Mouse (Mus musculus) gastrocnemius, postnatal 14 days (tissue): ENCODE data around the gene Usp31. TPM values are rescaled to one million over a fixed set of nuclear protein-coding genes. Genes with fewer than 3 reads are reported as not detected.

Source experiments
- DNase-seq: peaks from one replicate; pipeline ENCODE4 v3.0.0; 2021; ENCODE audit warnings: mixed read lengths
- intact Hi-C: fragments of 180-260 bp; cut with DNase I; formaldehyde crosslinking; loops from one replicate; pipeline ENCODE4 v1.15.1; 2025; ENCODE audit warnings: low total_unique reads
- total RNA-seq, 2 experiments: library from RNA; stranded (reverse); gene quantifications; 2 replicates each; pipeline ENCODE4 v1.2.3; 2021

Usp31 gene
- total RNA-seq, 2 experiments from 2014 or later: 4.3 to 4.6 TPM

DNA sequence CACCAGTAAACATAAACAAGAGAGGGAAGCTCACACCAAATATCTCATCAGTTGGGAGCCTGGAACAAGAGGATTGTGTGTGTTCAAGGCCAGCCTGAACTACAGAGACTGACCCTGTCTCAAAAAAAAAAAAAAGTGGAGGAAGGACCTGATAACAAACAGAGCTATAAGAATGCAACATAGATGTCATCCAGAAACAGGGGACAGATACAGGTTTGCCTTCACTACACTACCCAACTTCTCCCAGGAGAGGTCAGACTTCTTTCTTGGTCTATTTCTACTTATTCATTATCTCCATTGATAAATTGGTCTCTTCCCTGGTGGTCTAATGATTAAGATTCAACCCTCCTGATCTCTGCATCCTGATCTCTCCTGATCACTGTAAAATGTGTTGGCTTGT is 25.9 kb downstream of the Usp31 start:
- no peak for DNase-seq
- intact Hi-C loops: no loop called here

DNA sequence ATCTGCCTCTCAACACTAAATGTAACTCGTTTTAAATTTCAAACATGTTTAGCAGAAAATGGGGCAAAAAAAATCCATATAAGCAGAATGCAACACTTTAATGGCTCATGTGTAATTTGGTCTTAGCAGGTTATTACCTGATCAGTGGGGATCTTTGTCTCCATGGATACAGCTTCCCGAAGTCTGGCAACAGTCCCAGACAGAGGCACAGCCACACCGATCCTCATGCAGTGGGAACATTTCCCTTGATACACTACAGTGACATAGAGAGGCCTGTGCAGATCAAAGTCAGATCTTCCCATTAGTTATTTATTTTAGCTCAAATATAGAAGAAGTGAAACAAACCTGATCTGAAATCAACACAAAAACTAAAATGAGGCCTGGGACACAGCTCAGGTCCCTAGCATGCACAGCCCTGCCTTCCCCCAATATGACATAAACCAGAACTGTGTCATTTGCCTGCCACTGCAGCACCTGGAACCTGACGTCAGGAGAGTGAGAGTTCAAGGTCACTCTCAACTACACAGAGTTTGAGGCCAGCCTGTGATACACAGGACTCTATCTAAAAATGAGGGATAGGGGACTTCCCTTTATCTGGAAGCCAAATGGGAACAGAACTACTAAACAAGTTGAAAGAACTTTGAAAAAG is 29.8 kb downstream of the Usp31 start:
- no peak for DNase-seq
- intact Hi-C loops: no loop called here

DNA sequence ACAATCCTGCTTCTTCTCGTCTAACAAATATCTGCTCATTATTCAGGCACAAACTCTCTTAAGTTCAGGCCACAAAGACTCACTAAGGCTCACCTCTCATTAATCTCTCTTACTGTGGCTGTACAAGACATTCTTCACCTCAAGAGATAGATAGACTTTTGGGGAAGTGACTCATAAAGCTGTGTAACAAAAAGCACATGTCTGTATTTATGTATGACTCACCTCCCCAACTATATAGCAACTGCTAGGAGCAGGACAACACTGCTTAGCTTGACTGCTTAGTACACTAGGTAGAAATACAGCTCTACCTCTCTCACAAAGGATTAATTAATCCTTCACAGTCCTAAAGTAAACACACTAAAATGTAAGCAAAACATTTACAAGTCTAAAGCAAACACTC is 46.3 kb downstream of the Usp31 start:
- intact Hi-C loops: no loop called here
- no peak for DNase-seq

DNA sequence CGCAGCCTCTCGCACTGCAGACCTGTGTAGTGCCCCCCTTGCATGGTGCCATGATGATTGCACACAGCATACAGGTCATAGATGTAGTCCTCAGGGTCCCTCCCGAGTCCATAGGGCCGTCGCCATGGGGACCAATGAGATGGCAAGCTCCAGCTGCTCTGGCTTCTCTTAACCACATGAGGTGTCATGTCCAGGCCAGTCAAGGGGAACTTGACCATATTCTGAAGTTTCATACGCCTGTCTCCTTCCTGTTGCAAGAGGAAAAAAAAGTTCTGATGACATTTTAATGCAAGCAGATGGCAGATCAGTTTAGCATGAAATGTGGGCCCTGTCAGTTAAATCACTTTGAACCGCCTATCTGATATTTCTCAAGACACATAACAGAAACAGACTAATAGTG is 48.2 kb downstream of the Usp31 start:
- intact Hi-C loops: no loop called here
- DNase-seq: no peak

DNA sequence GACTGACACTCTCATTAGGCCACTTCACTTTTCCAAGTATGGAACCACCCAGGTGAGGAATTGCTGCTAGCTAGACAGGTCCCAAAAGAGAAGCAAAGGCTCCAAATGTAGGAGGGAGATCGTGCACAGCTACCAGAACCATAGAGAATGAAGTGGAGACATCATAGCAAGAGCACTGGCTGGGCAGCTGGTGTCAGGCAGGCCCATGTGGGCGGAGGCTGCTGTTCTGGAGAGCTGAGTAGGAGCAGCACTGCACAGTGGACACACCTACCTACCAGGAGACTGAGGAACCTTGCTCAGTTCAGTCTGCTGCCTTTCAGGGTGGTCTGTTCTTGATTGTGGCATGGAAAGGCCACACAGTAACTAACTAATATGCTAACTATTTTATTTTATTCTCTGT is 52.4 kb downstream of the Usp31 start:
- intact Hi-C loops: no loop called here

DNA sequence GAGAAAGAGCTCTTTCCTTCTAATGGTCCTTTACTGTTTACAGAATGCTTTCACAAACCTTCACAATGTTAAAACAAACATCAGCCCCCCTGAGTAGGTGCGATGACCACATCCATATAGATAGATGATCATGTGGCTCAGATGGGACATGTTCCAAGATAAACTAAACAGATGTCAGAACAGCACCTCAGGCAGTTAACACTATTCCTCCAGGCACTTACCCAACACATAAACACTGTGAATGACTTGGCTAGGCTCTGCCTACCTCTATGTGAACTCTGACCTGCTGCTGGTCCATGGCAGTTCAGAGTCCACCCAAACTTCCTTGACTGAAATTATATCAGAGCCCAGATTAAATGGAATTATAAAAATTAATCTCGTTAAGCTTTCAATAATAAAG is 54.4 kb downstream of the Usp31 start:
- intact Hi-C loops: no loop called here
- no peak for DNase-seq

More for the DNA sequence above, 52.4 kb downstream of the Usp31 start:
- no peak for DNase-seq

DNA sequence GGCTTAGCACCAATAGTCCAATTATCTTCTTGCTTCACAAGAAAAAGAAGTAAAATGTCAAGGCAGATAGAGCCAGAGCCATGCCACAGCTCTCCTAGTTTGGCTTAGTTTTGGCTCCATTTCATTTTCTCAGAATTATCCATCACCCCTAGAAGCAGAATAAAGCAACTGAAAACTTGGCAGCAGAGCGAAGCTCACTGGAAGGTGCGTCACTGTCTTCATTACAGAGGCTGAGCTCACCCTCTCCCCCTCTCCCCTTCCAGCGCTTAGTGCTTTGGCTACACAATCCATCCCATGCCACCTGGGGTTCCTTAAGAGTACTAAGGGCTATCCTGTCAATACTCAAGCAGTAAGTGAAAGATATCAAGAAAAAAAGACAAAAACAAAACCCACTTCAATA is 56.3 kb downstream of the Usp31 start:
- intact Hi-C loops: no loop called here
- DNase-seq: no peak

DNA sequence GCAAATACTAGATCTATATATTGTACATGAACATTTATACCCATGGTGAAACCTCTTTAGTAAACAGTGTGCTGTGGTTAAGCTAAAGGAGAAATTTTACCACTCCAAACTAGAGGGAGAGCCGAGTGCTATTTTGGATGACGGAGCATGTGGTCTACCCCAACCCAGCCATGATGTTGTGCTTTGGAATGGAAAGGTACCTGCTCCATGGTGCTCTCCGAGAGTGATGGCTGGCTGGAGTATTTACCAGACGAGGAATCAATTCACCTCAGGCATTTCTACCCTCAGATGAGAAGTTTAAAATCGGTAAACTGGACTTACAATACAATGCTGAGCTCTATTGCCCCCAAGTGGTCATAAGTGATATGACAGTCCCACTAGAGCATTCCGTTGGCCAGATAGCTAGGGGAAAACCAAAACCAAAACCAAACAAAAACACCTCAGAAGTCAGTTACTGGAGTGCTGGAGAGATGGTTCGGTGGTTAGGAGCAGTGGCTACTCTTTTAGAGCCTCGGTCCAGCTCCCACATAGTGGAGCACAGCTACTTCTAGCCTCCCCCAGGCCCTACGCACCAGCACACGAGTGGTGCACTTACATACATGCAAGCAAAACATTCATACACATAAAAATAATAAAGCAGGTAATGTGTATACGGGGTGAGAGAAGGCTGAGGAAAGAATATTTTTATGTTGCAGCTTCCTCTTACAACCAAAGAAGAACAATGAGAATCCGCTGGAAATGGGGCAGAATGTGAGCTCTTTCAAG is 65.9 kb downstream of the Usp31 start:
- intact Hi-C loops: no loop called here

DNA sequence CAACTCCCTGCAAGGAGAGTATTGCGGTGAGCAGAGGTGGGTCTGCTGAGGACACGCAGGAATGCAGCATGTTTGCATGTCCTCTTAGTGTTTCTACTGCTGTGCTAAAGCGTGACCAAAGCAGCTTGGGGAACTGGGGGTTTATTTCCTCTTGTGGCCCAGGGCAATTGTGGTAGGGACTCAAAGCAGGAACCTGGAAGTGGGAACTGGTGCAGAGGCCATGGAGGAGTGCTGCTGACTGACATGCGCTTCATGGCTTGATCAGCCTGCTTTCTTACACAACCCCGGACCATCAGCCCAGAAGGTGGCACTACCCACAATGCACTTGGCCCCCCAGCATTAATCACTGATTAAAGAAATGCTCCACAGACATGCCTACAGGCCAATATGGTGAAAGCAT is 70.3 kb downstream of the Usp31 start:
- intact Hi-C loops: no loop called here

More for the DNA sequence above, 65.9 kb downstream of the Usp31 start:
- peak; percentile 22 for DNase-seq

DNA sequence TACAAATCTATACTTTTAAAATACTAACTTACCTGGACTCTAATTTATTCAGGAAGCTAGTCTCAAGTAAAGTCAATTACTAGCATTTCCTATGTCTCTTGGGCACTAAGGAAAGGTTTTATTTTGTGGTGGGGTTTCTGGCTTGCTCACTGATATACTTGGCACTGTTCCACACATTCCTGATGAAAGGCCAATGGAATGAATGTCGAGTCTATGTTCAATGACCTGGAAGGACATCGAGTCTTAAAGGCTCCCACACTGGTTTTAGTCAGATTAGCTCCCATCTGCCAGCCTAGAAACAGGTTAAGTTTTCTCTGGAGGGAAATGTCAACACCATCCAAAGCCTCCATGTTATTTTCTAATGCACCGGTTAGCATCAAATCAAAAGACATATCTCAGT is 72.8 kb downstream of the Usp31 start:
- DNase-seq: no peak
- intact Hi-C loops: no loop called here

More for the DNA sequence above, 70.3 kb downstream of the Usp31 start:
- no peak for DNase-seq

DNA sequence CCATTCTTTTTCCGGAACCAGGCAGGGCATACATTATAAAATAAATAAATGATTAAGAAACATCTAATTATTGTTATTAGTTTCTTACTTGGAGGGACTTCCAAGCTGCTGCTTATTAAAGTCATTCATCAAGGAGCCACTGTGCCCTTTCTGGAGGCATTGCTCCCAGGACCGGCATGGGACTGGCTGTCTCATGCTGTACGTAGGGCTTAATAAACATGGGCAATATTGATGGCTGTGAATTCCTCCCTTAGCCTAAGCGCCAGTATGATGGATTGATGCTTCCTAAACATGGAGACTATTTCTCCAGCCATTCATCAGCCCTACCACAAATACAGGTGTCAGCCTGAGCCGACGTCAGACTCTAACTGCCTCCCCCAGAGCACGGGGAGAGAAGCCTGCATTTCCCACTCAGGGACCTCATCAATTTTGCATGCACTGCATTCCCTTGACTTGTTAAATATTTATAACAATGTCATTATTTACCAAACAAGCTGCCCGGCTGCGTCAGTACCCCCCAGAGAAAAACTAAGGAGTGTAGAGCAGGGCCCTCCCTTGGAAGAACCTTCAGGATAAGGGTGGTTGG is 84.1 kb downstream of the Usp31 start:
- no peak for DNase-seq

DNA sequence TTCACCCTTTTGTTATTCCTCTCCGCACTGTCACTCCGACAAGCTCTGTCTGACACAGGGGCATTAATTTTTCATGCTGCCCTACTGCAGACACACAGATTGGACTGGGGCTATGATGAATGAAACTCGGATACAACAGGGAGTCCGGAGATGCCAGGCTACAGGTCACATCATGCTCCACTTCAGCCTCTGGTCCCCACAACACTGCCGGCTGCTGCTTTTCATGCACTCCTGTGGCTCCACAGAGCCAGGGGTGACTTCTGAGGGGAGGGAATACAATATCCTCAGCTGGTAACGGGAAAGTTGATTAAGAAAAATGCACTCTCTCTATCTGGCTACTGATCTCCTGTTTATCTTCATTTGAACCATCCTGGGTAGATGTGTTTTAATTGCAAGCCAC is 84.6 kb downstream of the Usp31 start:
- intact Hi-C loops: no loop called here
- no peak for DNase-seq

More for the DNA sequence above, 84.1 kb downstream of the Usp31 start:
- intact Hi-C loops: no loop called here

DNA sequence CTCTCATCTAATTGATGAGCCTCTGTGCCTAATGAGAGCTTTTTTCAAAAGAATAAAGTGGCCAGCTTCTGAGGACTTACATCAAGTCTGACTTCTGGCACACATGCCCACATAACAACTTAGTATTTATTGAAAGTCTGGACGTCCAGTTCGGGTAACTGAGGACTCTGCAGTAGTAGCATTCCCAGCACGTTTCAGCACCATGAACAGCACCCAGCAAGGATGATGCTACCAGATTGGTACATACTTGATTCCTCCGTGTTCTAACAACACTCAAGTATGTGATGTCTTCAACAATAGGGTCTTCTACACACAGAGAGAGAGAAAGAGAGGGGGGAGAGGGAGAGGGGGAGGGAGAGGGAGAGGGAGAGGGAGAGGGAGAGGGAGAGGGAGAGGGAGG is 105.4 kb downstream of the Usp31 start:
- intact Hi-C loops: no loop called here
- no peak for DNase-seq

DNA sequence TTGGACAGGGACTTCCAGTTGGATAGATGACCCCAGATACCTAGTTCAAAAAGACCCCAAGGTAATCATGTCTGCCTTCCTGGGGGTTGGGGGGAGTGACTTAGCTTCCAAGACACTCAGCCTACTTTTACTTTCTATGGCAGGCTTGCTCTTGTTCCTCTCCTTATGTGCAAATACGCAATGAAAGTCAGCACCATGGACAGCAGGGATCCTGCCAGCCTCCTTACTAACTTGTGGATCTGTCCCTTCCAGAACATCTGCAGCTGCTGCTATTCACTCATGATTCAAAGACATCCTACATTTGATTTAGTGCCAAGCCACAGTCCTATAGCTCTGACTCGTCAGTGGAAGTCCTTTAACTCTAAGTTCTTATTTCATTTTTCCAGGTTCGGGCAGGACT is 110.7 kb downstream of the Usp31 start:
- DNase-seq: peak; percentile 19
- intact Hi-C loops: no loop called here

DNA sequence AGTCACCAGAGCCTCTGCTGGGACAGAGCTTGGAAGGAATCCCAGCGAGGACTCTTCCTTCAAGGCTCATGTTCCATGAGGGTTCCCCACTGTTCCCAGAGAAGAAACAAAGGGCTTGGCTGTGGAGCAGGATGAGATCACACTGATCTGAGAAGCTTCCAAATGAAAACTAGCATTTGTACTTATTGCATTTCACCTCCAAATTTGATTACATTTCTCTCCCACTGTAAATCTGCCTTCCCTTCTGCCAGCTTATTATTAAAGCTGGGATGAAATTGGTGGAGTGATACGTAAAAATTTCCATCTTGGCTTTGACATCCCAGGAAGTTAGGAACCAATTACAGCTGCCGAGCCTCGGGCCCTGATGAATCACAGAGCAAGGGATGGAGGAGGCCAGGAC is 111.6 kb downstream of the Usp31 start:
- no peak for DNase-seq
- intact Hi-C loops: no loop called here

DNA sequence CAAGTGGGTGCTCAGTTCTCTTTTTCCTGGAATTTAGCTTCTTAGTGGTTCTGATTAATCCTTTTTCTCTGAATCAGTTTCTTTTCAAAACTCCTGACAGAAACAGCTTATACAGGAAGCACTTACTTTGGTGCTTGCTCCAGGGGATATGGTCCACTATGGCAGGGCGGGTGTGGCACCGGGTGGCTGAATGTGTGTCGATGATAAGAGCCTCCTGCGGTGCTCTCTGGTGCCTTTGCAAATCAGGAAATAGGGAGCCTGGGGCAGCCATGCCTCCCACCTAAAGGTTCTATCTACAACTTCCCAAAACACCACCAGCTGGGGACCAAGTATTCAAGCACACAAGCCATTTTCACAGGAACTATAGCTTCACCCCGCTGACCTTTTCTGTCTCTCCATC is 112.0 kb downstream of the Usp31 start:
- no peak for DNase-seq
- intact Hi-C loops: no loop called here

DNA sequence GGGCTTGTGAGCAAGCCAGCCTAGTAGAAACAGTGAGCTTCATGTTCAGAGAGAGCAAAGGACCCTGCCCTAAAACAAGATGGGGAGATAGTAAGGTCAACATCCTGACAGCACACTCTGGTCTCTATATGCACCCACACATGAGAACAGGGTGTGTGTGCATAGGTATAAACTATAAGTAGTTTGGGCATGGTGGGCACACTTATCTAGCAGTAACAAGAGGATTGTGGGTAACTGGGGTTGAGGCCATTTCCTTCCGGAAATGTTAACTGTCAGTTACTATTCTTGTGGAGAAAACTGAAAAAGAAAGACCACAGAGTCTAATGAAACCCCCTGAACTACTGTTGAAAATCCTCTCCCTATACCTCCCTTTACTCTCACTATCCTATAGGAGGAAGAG is 112.4 kb downstream of the Usp31 start:
- DNase-seq: no peak
- intact Hi-C loops: no loop called here
